Mouse (Mus musculus) right cerebral cortex, postnatal 10 days (tissue): ENCODE data around the gene Tbc1d12.

Source experiments
- DNase-seq, 2 experiments: peaks; one replicate each; pipeline ENCODE4 v3.0.0; 2021; ENCODE audit warnings: low spot score in 2 of 2

Tbc1d12 gene

GRCm38 (mm10) chr19:38913786-38914185 lies 77.4 kb downstream of the Tbc1d12 start:
- peak in 1 of 2 experiments; percentile 36 for DNase-seq

GRCm38 (mm10) chr19:38914926-38915325 lies 78.5 kb downstream of the Tbc1d12 start:
- DNase-seq, result no peak

GRCm38 (mm10) chr19:38915677-38916076 lies 79.3 kb downstream of the Tbc1d12 start:
- DNase-seq, result peak; percentile 51 to 65

GRCm38 (mm10) chr19:38928481-38929158 lies 92.2 kb downstream of the Tbc1d12 start:
- no peak for DNase-seq

- no peak for DNase-seq
Measured at GRCm38 (mm10) chr19:38929471-38930251, 93.3 kb downstream of the Tbc1d12 start.

GRCm38 (mm10) chr19:38930252-38930787 lies 93.9 kb downstream of the Tbc1d12 start:
- no peak for DNase-seq

GRCm38 (mm10) chr19:38930788-38931565 lies 94.6 kb downstream of the Tbc1d12 start, which contains the start of gene Hells:
Hells (plus strand) TSS chr19:38930915.
- DNase-seq, result peak; percentile 84 to 91

GRCm38 (mm10) chr19:38931566-38931890 lies 95.1 kb downstream of the Tbc1d12 start:
- no peak for DNase-seq

GRCm38 (mm10) chr19:38944590-38945307 lies 108.4 kb downstream of the Tbc1d12 start:
- no peak for DNase-seq
